Mouse (Mus musculus): ENCODE measurements at regions not wholly inside any gene's neighbourhood (a gene's known extent, or its start where the extent isn't known, plus 50 kb on each side); places are given as distances from the start of the nearest gene placed in this dataset.
"Not testable (repeated sequence)": the region's sequence is repeated elsewhere in the genome, so short reads cannot be mapped to it uniquely, and the experiment has no call there.

DNA sequence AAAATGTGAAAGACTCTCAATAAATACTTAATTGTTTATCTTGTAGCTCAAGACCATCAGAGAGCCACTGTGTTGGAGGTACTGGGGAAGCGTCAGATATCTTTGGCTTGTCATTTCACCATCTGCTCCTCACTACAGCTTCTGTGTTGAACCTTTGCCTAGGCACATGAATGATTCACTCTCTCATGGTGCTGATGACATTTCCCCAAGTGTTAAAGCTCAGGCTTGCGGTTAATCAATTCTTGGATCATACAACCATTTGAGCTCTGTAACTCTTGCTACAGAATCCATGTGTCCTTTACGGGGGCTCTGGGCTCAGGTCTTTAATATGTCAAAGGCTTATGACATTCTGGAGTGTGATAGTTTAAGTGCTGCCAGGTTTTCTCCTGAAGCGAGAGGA, 969.8 kb downstream of the Car8 start:
- Histone ChIP-seq H3K27ac (no peak overlapping the region), H3K4me3 (no peak overlapping the region)
- DNase-seq (ENCODE audit: low spot score in 2 of 2): peak in 1 of 2 experiments; percentile 27
- no peak for TF ChIP-seq CTCF (conservative IDR thresholded peaks at IDR 0.05)

DNA sequence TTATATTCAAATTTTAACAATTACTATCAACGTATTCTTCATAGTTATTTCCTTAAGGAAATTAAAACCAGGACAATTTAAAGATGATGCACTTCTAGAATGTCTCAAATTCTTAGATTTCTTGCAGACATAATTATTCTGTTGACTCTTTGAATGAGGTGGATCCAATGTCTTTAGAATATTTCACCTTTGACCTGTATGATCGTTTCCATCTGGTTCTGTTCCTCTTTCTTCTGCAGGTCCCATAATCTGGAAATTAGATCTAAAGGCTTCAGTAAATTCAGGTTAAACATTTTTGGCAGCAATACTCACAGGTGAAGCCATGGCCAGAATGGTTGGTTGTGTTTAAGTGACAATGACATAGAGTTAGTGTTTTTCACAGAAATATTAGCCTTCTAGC, 982.4 kb downstream of the Car8 start:
- DNase-seq (ENCODE audit: low spot score in 2 of 2): no peak
- H3K27ac ChIP-seq: no peak overlapping the region
- no peak overlapping the region for H3K4me3 ChIP-seq
- TF ChIP-seq CTCF (conservative IDR thresholded peaks at IDR 0.05): no peak

DNA sequence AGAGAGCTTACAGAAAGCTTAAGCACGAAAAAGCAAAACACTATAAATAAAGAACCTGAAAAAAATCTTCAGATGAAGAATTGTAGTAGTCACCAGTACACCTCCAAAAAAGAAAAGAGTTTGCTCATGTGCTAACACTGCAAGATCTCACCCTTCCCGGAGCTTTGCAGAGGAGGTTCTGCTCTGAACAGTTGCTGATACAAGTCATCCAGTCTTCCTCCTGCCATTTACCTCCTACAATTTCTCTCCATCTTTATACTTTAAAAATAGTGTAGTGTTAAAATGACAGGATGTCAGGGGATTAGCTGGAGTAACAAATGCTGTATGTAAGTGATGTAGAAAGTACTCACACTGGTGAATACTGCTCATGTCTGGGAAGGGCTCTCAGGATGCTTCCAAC, 985.2 kb downstream of the Car8 start:
- DNase-seq (ENCODE audit: low spot score in 2 of 2): peak in 1 of 2 experiments; percentile 7

DNA sequence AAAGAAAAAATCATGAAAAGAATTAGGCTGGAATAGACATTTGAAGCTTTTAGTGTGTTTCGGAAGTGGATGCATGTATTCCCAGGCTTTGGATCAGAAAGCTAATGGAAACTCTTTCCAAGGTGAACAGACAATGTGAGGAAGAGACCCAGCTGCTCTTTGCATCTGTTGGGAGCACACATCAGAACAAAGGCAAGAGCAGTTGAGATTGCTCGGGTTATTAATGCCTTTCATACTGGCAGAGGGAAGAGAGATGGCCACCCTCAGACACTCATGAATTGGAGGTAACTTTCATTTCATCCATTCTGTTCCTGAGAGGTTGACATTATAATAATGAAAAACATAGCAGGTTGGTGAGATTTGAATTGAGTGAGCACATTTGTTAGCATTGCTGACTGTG, 987.2 kb downstream of the Car8 start:
- no peak for DNase-seq (ENCODE audit: low spot score in 2 of 2)
- Histone ChIP-seq H3K4me3 (no peak overlapping the region), H3K27ac (no peak overlapping the region)
- no peak for TF ChIP-seq CTCF (conservative IDR thresholded peaks at IDR 0.05)

More for the DNA sequence above, 985.2 kb downstream of the Car8 start:
- no peak for TF ChIP-seq CTCF (conservative IDR thresholded peaks at IDR 0.05)
- no peak overlapping the region for H3K27ac ChIP-seq
- H3K4me3 ChIP-seq: no peak overlapping the region

DNA sequence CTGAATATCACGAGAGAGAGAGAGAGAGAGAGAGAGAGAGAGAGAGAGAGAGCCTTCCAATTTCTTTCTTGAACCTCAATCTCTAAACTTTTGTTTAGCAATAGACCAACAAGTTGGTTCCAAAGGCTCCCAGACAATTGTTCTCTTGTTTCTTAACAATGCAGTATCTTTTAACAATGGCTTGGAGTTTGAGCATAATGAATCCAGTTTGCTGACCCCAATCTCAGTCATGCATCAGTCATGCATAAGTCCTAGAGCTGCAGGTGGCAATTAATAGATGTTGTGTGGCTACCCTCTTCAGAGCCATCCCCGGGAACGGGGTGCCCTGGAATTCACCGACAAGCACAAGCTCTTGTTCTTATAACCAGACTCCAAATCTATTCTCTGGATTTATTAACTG, 991.0 kb downstream of the Car8 start:
- H3K27ac ChIP-seq: no peak overlapping the region
- TF ChIP-seq CTCF (conservative IDR thresholded peaks at IDR 0.05): no peak
- no peak for DNase-seq (ENCODE audit: low spot score in 2 of 2)
- H3K4me3 ChIP-seq: no peak overlapping the region

DNA sequence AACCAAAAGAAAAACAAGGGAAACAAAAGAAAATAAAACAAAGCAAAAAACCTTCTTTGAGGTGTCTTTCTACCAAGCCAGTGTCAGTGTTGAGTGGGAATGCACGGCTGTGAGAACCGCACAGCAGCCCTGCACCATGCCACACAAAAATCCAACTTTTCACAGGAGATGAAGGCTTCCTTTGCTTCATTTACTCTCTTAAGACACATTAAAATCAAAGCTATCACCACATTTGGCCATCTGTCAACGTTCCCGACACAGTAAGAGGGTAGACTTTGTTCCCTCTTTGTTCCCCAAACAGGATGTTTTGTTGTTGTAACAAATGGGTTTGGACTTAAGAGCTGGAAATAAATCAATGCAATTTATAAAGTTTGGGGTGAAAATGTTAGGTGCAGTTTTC, 991.6 kb downstream of the Car8 start:
- H3K27ac ChIP-seq: no peak overlapping the region
- no peak for DNase-seq (ENCODE audit: low spot score in 2 of 2)
- TF ChIP-seq CTCF (conservative IDR thresholded peaks at IDR 0.05): no peak
- H3K4me3 ChIP-seq: no peak overlapping the region

DNA sequence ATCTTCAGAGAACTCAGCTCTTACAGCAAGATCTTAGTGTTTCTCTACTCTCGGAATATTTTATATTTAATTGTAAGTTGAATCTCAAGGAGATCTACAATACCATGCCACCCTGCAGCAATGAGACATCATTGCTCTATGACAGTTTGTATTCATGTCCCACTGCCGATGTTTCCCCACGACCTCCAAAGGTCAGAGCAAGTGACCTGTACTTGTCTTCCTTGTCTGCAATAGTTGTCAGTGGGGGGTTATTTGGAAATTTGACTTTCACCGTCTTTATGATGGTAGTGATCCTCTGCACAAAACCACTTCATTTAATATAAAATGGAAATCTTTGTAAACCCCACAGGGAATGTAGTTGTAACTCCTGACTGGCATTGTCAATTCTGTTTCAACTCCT, 992.0 kb downstream of the Car8 start:
- DNase-seq (ENCODE audit: low spot score in 2 of 2): no peak
- no peak for TF ChIP-seq CTCF (conservative IDR thresholded peaks at IDR 0.05)

DNA sequence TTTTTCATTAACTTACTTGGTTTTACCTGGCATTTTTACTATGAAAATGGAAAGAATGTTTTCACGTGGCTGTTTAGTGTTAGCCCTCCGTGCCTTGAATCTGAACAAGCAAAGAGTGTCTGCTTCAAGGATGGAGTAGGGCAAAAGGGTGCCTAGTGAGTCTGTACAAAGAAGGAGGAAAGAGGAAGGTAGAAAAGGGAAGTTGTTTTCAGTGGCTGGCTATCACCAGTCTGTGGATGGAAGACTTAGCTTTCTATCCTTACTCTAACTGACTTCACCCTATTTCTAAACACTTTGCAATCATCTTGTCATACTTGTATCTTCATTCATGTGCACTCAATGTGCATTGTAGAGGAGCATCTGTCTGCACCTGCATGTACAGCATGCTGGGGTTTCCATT, 993.2 kb downstream of the Car8 start:
- TF ChIP-seq CTCF (conservative IDR thresholded peaks at IDR 0.05): no peak

More for the DNA sequence above, 992.0 kb downstream of the Car8 start:
- H3K4me3 ChIP-seq: no peak overlapping the region
- H3K27ac ChIP-seq: no peak overlapping the region

DNA sequence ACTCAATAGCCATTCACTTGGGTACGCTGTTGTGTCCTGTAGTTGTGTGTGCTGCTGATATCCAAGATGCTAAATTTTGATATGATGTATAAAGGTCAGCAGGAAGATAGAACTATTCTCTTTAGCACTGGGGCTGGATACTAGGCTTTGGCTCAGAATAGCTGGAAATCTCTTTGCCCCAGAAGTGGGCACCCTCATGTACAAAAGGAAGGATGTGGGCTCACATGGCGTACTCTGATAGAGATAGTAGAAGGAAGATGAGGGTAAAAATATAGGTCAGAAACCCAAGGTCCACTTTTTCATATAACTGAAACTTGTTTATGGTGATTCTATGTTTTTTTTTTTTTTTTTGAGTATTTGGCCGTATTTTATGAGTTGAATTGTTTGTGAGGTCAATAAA, 1001.0 kb downstream of the Car8 start:
- DNase-seq (ENCODE audit: low spot score in 2 of 2): no peak
- Histone ChIP-seq H3K27ac (no peak overlapping the region), H3K4me3 (no peak overlapping the region)
- no peak for TF ChIP-seq CTCF (conservative IDR thresholded peaks at IDR 0.05)

More for the DNA sequence above, 993.2 kb downstream of the Car8 start:
- no peak overlapping the region for H3K4me3 ChIP-seq
- DNase-seq (ENCODE audit: low spot score in 2 of 2): no peak
- H3K27ac ChIP-seq: no peak overlapping the region

DNA sequence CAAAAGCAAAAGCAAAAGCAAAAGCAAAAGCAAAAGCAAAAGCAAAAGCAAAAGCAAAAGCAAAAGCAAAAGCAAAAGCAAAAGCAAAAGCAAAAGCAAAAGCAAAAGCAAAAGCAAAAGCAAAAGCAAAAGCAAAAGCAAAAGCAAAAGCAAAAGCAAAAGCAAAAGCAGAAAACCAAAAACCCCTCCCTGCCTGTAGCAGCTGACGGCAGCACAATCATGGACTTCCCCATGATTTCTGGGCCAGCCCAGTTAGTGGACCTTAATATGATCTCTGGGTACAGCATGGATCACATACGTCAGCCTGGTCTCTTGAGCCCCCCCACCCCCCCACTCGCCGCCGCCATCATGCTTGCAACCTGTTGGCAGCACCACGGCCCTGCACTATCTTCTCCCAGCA, 1004.3 kb downstream of the Car8 start:
- not testable (repeated sequence) for DNase-seq (ENCODE audit: low spot score in 2 of 2); H3K27ac ChIP-seq; H3K4me3 ChIP-seq

DNA sequence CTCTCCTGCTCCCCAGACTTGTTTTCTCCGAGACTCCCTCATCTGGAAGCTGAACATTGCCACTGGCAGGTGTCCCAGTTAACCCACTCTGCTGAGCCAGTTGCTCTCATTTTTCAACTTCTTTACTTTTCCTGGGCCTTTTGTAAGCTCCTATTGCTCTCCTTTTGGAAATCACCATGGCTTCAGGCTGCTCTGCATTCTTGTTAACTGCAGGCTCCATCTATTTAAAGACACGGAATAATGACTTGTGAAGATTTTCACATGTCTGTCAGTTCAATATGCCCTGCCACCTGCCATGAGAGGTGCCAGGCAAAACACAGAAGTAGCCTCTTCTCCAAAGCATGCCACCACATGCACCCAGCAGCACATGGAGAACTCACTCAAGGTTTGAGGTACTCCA, 1009.9 kb downstream of the Car8 start:
- Histone ChIP-seq H3K4me3 (no peak overlapping the region), H3K27ac (no peak overlapping the region)
- TF ChIP-seq CTCF (conservative IDR thresholded peaks at IDR 0.05): no peak
- no peak for DNase-seq (ENCODE audit: low spot score in 2 of 2)

DNA sequence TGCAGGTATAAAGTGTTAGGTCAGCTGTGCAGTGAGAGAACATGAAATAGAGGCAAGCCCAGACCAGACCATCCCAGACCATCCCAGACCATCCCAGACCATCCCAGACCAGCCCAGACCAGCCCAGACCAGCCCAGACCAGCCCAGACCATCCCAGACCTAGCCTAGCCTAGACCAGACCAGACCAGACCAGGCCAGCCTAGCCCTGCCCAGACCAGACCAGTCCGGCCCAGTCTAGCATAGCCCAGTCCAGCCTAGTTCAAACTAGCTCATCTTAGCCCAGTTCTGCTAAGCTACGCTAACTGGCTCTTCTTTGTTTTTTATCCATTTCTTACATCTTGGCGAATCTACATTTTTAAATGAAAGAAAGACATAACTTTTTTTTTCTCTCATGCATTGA, 1015.9 kb downstream of the Car8 start:
- no peak overlapping the region for H3K4me3 ChIP-seq
- H3K27ac ChIP-seq: no peak overlapping the region
- TF ChIP-seq CTCF (conservative IDR thresholded peaks at IDR 0.05): no peak
- no peak for DNase-seq (ENCODE audit: low spot score in 2 of 2)

DNA sequence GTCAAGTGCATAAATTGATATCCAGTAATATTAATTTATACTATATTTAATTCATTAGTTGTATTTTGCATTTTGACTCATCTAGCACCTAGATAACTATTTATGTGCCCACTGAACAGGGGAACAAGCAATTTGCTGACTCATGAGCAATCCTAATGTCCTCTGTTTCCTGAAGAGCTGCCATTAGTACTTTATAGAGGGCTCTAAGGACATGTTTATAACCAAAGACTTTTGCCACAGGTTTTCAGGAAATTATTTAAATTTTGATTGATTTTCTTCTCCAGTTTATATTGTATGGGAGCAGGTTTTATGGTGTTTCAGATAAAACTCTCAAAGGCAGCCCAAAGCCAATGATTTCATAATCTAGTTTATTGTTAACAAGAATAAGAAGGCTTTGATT, 1018.4 kb downstream of the Car8 start:
- Histone ChIP-seq H3K4me3 (no peak overlapping the region), H3K27ac (no peak overlapping the region)
- no peak for TF ChIP-seq CTCF (conservative IDR thresholded peaks at IDR 0.05)
- DNase-seq (ENCODE audit: low spot score in 2 of 2): no peak

DNA sequence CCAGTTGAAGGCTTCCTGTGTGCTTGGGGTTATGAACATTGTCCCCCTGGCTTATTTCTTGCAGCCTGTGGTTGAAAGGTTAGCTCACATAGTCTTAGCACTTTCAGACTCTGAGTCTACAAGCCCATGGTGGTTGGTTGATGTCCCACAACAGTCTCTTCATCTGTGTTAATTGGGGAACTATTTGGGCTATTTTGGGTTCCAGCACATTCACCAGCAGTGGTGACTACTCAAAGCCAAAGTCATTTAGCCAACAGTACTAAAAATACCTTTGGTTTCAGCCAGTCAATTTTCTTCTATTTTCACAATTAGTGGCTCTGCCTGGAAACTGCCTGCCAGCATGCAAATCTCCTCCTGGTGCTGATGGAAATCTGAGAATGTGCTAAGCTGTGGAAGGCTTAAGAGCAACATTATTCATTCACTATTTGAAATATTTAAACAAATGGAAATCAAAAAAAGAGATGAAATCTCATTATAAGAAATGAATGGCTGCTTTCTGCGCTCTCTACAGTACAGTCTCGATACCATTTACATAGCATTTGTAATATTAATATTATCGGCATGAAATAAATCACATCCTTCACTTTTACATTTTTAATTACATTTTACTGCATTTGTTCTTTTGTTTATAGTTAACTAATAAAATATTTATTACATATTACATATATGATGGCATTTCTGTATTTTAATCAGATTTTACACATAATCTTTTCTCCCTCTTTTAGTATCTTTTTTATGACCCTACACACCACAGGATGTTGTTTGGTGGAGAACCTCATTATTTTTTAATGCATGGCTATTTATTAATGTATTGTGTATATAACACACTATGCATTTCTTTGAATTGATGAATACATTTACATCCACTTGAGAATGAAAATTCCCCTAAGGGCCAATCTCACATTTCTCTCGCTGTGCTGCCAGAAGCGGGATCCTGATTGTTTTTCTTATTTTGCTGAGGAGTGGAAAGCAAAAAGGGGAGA, 1023.5 kb downstream of the Car8 start:
- H3K4me3 ChIP-seq: no peak overlapping the region
- DNase-seq (ENCODE audit: low spot score in 2 of 2): no peak
- TF ChIP-seq CTCF (conservative IDR thresholded peaks at IDR 0.05): 0 out of 2 replicates have a peak, but pooled peaks have one; percentile 2
- H3K27ac ChIP-seq: no peak overlapping the region
